Mouse (Mus musculus) erythroblast, embryonic 14.5 days (primary cell): ENCODE results near the gene Tbccd1. TPM values are rescaled to one million over a fixed set of nuclear protein-coding genes. Genes with fewer than 3 reads are reported as not detected.
A peak's percentile ranks its signal among the peaks of the same experiment; 100 is the strongest.

Experiments used
- H3K27me3 ChIP-seq: 2 replicates; pipeline ENCODE4 v1.6.1; 2012; ENCODE audit warnings: inconsistent platforms; ENCODE audit not compliant: control insufficient read depth
- H3K36me3 ChIP-seq: 2 replicates; pipeline ENCODE4 v1.6.1; 2012; ENCODE audit warnings: mild to moderate bottlenecking, inconsistent platforms; ENCODE audit not compliant: control insufficient read depth
- H3K4me1 ChIP-seq: 2 replicates; pipeline ENCODE4 v1.6.1; 2012; ENCODE audit warnings: inconsistent platforms; ENCODE audit not compliant: control insufficient read depth
- H3K4me3 ChIP-seq: replicated peaks from 2 replicates; pipeline ENCODE3; 2012; ENCODE audit warnings: moderate library complexity, mild to moderate bottlenecking, inconsistent platforms
- H3K9me3 ChIP-seq: 2 replicates; pipeline ENCODE4 v1.6.1; 2012; ENCODE audit warnings: low read length, inconsistent platforms, mixed read lengths; ENCODE audit not compliant: control insufficient read depth
- GATA1 ChIP-seq: IDR thresholded peaks from 2 replicates; pipeline ENCODE4 v1.6.1; 2012; ENCODE audit warnings: low read length, inconsistent platforms, mixed read lengths
- TAL1 ChIP-seq: IDR thresholded peaks from 3 replicates; pipeline ENCODE4 v1.6.1; 2012; ENCODE audit warnings: low read length, inconsistent platforms, mixed read lengths
- polyA plus RNA-seq: library from polyadenylated mRNA; stranded (reverse); fragments of >175 nt; gene quantifications from 2 replicates; pipeline ENCODE4 v1.2.3, GENCODE M21; 2012

Gene Tbccd1
- polyA plus RNA-seq, 1 experiment, result 1.2 TPM

DNA sequence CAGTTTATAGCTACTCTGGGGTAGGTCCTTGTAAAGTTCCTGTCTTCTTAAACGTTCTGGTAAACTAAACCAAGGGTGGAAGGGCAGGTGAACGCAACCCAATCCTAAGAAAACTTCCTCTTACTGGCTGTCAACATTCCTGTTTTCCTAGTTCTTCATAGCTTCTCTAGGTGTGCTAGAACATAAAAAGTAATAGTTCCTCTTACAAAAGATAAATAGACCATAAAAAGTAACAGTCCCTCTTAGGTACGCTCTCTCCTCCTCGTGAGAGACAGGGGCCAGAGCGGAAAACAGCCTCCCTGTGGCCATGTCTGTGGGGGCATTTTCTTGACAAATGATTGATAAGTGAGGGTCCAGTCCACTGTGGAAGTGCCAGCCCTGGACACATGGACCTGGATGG lies 12.6 kb downstream of the Tbccd1 start:
- Histone ChIP-seq H3K4me1 (peaks cover 51% of the 10 kb centered on the region), H3K4me3 (peak overlapping the region; percentile 64), H3K27me3 (no peaks in the 10 kb centered on the region), H3K9me3 (no peaks in the 10 kb centered on the region), H3K36me3 (peaks cover 83% of the 10 kb centered on the region)
- TF ChIP-seq GATA1 (no peak), TAL1 (no peak)

DNA sequence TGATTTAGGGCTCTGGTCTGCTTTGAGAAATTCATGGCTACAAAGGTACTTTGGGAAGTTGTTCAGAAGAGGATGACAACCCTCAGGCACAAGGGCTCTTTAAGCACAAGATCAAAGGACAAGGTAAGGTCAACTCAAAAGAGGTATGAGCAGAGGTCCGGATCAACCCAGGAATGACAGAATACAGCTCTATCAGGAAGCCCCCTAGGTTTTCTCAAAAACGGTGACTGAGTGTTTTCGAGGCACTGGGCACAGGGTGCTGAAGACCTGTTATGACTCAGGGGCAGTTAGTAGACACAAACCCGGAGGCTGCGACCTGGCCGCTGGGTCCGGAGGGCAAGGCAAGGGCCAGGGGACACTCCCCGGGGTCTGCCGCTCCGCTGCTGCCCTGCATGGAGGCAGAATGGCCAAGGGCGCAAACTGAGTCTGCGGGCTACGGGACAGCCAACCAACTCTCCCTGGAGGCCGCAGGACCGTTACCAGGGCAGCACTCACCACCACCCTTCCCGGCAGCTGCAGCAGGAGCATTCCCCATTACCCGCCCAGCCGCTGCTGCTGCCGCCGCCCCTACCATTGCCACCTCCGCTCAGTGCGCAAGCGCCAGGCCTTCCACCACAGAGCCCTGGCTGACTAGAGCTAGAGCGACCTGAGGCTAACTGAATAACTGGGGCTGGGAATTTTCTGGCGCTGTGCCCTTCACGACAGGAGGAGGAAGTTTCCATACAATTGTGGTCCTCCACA lies 13.2 kb downstream of the Tbccd1 start:
- Histone ChIP-seq H3K4me1 (peaks cover 49% of the 10 kb centered on the region), H3K27me3 (no peaks in the 10 kb centered on the region), H3K9me3 (no peaks in the 10 kb centered on the region), H3K4me3 (peak overlapping the region; percentile 64), H3K36me3 (peaks cover 83% of the 10 kb centered on the region)
- TF ChIP-seq GATA1 (no peak), TAL1 (no peak)

DNA sequence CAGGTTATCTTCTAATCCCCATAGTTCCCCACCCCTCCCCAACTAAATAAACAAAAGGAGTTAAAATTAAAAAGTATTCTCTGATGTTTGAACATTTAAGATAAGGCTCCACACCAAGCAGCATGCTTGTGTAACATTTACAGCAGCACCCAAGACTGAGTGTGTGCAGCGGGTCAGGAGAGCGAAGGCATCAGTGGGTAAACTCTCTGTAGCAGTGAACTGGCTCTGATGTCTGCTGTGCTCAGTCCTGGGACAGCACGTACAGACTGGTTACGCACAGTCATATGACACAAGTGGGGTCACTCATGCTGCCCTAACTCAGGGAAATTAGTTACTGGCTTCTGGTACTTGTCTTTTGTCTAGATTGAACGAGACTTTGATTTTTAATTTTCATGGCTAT lies 14.6 kb downstream of the Tbccd1 start:
- no peaks in the 10 kb centered on the region for H3K27me3 ChIP-seq
- peaks cover 83% of the 10 kb centered on the region for H3K36me3 ChIP-seq
- peaks cover 47% of the 10 kb centered on the region for H3K4me1 ChIP-seq

DNA sequence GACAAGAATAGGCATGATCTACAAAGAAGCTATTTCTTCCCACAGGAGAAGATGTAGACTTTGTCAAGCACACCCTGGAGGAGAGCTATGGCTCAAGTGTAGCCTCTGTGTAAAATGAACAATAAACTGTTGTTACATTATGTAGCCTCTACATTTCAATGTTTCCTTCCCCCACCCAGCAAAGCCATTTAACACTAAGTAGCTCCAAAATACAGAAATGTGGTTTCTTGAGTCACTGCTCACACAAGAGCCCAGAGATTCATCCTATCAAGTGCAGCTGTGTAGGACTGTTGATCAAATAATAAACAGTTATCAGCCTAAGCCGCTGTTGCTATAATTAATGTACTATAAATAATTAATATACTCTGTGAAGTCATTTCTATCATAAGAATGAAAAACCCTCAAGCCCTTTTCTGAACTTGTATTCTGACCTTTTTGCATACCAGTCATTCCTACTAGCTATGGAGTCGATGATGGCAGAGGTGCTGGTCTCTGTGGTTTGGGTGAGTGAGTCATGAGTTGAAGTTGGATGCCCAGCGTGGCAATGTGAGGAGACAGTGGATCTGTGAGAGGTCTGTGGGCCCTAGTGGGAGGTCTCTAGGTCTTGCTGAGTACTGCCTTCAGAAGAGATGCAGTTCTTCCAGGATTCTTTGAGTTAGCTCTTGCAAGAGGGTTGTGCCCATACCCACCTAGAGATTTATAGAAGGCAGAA lies 18.2 kb downstream of the Tbccd1 start:
- H3K36me3 ChIP-seq, result peaks cover 92% of the 10 kb centered on the region
- no peak overlapping the region for H3K4me3 ChIP-seq
- TF ChIP-seq TAL1 (no peak), GATA1 (no peak)
- H3K9me3 ChIP-seq, result no peaks in the 10 kb centered on the region
- H3K4me1 ChIP-seq, result peaks cover 18% of the 10 kb centered on the region
- no peaks in the 10 kb centered on the region for H3K27me3 ChIP-seq

More for the DNA sequence above, 14.6 kb downstream of the Tbccd1 start:
- Histone ChIP-seq H3K4me3 (no peak overlapping the region), H3K9me3 (no peaks in the 10 kb centered on the region)
- TF ChIP-seq TAL1 (no peak), GATA1 (no peak)

DNA sequence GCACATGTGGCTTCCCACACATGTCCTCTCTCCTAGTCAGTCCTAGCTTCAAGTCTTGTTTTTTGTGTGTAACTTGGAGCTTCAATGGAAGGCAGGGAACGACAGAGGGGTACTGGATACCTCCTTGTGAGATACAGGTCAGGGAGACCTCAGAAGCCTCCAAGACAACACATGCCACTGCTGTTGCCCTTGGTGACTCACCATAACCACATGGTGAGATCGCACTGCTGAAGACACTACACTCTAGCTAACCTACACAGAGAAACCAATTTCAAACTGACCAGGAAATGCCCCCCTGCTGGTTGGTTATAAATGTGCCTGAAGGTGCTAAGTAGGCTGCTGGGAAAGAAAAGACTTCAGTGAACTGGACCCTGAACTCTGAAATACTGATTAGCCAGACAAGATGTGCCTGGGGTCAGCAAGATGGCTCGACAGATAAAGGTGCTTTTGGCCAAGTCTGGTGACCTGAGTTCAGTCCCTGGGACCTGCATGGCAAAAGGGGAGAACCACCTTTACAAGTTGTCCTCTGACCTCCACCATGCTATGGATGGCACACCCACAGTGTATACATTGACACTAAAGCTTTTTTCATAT lies 24.4 kb downstream of the Tbccd1 start:
- peaks cover 6% of the 10 kb centered on the region for H3K9me3 ChIP-seq
- H3K27me3 ChIP-seq, result no peaks in the 10 kb centered on the region
- TF ChIP-seq TAL1 (no peak), GATA1 (no peak)
- no peaks in the 10 kb centered on the region; the same call in 1 of the 2 replicates for H3K4me1 ChIP-seq
- peaks cover 84% of the 10 kb centered on the region for H3K36me3 ChIP-seq
- H3K4me3 ChIP-seq, result no peak overlapping the region

DNA sequence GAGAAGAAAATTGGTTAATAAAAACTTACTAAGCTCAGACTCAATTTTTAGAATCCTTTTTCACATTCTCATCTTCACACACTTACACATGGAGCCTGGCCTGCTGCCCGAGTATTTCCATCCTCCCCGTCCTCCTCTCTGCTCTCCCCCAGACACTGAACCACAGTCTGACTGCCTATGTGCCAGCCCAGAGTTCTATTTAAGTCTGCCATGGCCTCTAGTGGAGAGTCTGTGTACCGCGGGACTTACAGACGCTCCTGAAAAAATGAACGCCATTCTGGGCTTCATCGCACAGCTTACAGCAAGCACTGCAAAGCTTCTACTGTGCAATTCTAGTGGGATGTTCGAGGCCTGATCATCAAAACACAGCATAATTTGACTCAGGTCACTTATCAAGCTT lies 36.7 kb downstream of the Tbccd1 start:
- TF ChIP-seq TAL1 (no peak), GATA1 (no peak)
- Histone ChIP-seq H3K9me3 (no peaks in the 10 kb centered on the region), H3K27me3 (no peaks in the 10 kb centered on the region), H3K4me1 (no peaks in the 10 kb centered on the region), H3K4me3 (no peak overlapping the region), H3K36me3 (peaks cover 98% of the 10 kb centered on the region)

DNA sequence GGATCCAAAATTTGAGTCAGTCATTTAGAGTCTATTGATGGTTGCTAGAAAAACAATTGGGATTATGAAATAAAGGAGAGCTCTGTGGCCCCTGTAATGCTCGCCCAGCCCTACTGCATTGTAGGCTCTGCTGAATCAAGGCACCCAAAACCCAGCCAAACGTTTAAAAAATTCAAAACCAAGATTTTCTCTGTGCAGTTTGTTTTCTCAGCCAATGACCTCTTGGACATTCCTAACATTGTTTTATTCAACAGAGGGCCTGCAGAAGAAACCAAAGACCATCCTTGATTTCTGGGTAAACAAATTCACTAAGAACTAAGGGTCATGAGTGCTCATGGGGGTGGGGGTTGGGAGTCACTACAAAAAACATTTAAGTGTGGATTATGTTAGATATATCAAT lies 46.0 kb downstream of the Tbccd1 start, which contains the start of gene Crygs:
Gene Crygs, minus strand, starts transcription at position 101 of the 400 bp plus-strand sequence.
- TF ChIP-seq TAL1 (no peak), GATA1 (no peak)
- H3K36me3 ChIP-seq, result peaks cover 41% of the 10 kb centered on the region
- no peak within 1 kb of the TSS for H3K4me3 ChIP-seq
- peaks cover 2% of the 10 kb centered on the region; the same call in 1 of the 2 replicates for H3K4me1 ChIP-seq
- peaks cover 2% of the 10 kb centered on the region; the same call in 1 of the 2 replicates for H3K27me3 ChIP-seq
- no peaks in the 10 kb centered on the region for H3K9me3 ChIP-seq

DNA sequence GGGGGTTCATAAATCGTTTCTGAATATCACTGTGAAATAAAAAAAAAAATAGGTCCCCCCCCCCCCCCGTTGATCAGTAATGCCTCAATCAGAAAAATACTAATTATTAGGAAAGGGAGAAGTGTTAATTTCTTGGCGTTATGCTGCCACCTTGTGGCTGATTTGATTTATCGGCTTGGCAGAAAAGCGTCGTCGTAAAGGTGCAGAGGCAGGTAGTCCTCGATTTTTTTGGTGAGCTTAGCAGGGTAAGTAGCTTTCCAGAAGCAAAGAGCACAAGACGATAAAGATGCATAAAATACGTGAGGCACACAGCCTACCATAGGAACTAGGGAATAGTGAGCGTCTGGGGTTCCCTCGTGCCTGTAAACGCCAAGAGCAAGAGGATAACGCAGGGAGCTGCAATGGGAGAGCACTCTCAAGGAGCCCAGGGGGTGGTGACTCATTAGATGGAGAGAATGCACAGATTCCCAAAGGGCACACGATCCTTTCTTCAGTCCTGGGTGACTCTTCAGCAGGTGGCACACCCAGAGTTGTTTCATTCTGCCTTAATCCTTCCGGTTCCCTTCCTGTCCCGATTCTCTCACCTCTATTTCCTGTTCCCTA lies 49.9 kb downstream of the Tbccd1 start:
- Histone ChIP-seq H3K36me3 (peaks cover 5% of the 10 kb centered on the region), H3K4me1 (peaks cover 2% of the 10 kb centered on the region; the same call in 1 of the 2 replicates), H3K27me3 (peaks cover 2% of the 10 kb centered on the region; the same call in 1 of the 2 replicates), H3K9me3 (no peaks in the 10 kb centered on the region), H3K4me3 (no peak overlapping the region)
- TF ChIP-seq TAL1, result no peak
- no peak for TF ChIP-seq GATA1

DNA sequence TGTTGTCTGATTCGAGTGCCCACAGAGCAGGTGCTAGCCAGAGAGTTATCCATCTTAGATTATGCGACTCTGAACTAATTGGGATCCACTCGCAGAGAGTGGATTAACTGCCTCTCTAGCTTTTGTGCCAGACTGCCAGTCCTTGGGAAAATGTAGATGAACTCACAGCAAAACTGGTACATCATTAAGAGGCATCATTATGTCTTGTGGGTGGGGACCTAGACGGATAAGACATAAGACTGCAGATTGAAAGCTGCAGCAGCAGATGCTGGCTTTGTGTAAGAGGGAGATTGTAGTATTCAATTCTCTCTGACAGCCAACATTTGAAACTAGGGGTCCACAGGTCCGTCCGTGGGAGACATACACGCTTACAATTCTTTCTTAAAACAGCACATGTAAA lies 54.7 kb downstream of the Tbccd1 start:
- Histone ChIP-seq H3K4me1 (peaks cover 2% of the 10 kb centered on the region; the same call in 1 of the 2 replicates), H3K27me3 (peaks cover 2% of the 10 kb centered on the region; the same call in 1 of the 2 replicates), H3K9me3 (no peaks in the 10 kb centered on the region), H3K4me3 (no peak overlapping the region), H3K36me3 (no peaks in the 10 kb centered on the region)
- TF ChIP-seq TAL1 (no peak), GATA1 (no peak)
